In the genomic region with DNA sequence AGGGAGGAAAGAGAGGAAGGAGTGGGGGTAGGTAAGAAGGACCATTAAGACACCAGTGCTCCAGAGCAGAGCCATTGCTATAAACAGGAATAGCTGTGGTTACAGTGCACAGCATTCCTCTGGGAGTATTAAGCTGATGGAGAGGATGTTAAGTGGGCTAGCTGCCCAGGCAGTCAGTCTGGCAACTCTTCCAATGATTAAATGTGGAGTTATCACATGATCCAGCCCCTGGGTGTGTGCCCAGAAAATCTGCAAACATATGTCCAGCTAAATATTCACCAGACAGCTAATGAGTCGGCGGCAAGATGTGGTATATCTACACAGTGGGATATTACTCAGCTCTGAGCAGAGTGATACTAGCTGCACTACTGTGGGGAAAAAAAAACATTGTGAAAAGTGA, we compare ENCODE assay signal across 8 mouse cellular contexts.
A peak's percentile ranks its signal among the peaks of the same experiment; 100 is the strongest.
DNase-seq lines count a peak whose midpoint lies in the region; ATAC-seq and TF ChIP-seq lines count a peak whose summit lies in the region.
"Had no signal": no experiment of that assay in that cellular context is flagged by ENCODE, and none has a peak within 500 bp of the region (broad histone marks: within the 10 kb centered on the region; RNA-seq: fewer than 3 reads in every experiment).

No protein-coding gene starts in this region.

- H3K4me1 ChIP-seq in hindbrain, postnatal 0 days (ENCODE audit: insufficient read depth, low read length), result no peaks in the 10 kb centered on the region
- peaks cover 3% of the 10 kb centered on the region; the same call in 1 of the 2 replicates for H3K4me1 ChIP-seq in midbrain, embryonic 16.5 days (ENCODE audit: control insufficient read depth, insufficient read depth, low read length)

- no peak overlapping the region for H3K27ac ChIP-seq in hindbrain, postnatal 0 days
- H3K27ac ChIP-seq in midbrain, embryonic 16.5 days (ENCODE audit: low read length), result no peak overlapping the region

- no peak overlapping the region for H3K4me2 ChIP-seq in hindbrain, postnatal 0 days (ENCODE audit: low read depth, low read length)
- H3K4me2 ChIP-seq in midbrain, embryonic 16.5 days (ENCODE audit: low read length), result no peak overlapping the region

- H3K9ac ChIP-seq in hindbrain, postnatal 0 days (replicated peaks; ENCODE audit: low read length), result no peak overlapping the region
- no peak overlapping the region for H3K9ac ChIP-seq in midbrain, embryonic 16.5 days (ENCODE audit: low read depth, low read length)

- H3K36me3 ChIP-seq in C2C12 (ENCODE audit: control insufficient read depth, insufficient read depth), result no peaks in the 10 kb centered on the region
- H3K36me3 ChIP-seq in hindbrain, postnatal 0 days (ENCODE audit: insufficient read depth, low read length), result no peaks in the 10 kb centered on the region
- no peaks in the 10 kb centered on the region for H3K36me3 ChIP-seq in midbrain, embryonic 16.5 days (ENCODE audit: control insufficient read depth, insufficient read depth, low read length)

- H3K79me2 ChIP-seq in C2C12 (ENCODE audit: control insufficient read depth, insufficient read depth), result no peaks in the 10 kb centered on the region

- H3K9me3 ChIP-seq in hindbrain, postnatal 0 days (ENCODE audit: low read length), result no peaks in the 10 kb centered on the region
- H3K9me3 ChIP-seq in midbrain, embryonic 16.5 days (replicated peaks; ENCODE audit: control insufficient read depth, low read length, poor library complexity, severe bottlenecking), result no peaks in the 10 kb centered on the region
- H3K9me3 ChIP-seq: megakaryocyte, embryonic 14.5 days had no signal

- H3ac ChIP-seq in C2C12 (ENCODE audit: control insufficient read depth, insufficient read length, low read depth), result no peak overlapping the region

- peak; percentile 81 for ATAC-seq in hindbrain, postnatal 0 days
- 0 out of 2 replicates have a peak, but pooled peaks have one; percentile 19 for ATAC-seq in midbrain, embryonic 16.5 days

- H3K27me3 ChIP-seq in C2C12 (ENCODE audit: control insufficient read depth, insufficient read depth, insufficient read length), result no peaks in the 10 kb centered on the region
- H3K27me3 ChIP-seq in hindbrain, postnatal 0 days (ENCODE audit: insufficient read depth, low read length), result no peaks in the 10 kb centered on the region
- H3K27me3 ChIP-seq in midbrain, embryonic 16.5 days (ENCODE audit: control insufficient read depth, insufficient read depth, low read depth, low read length), result no peaks in the 10 kb centered on the region

- peak; percentile 72 for DNase-seq in adrenal gland, postnatal 10 days
- DNase-seq in frontal cortex, postnatal 25 days (ENCODE audit: low spot score in 2 of 2), result peak; percentile 22 to 32
- DNase-seq in hindbrain, postnatal 0 days (ENCODE audit: low spot score), result peak; percentile 82
- DNase-seq in layer of hippocampus, postnatal 36 days, result peak; percentile 62 to 64
- DNase-seq in retina, embryonic 14.5 days (ENCODE audit: low spot score), result no peak

- H3K79me3 ChIP-seq in C2C12 (ENCODE audit: low read depth), result no peaks in the 10 kb centered on the region

- TF ChIP-seq CTCF in C2C12 (IDR thresholded peaks at IDR 0.05; ENCODE audit: control insufficient read depth, insufficient read depth, insufficient read length), result no peak
- TF ChIP-seq CTCF in hindbrain, postnatal 0 days (IDR thresholded peaks at IDR 0.05; ENCODE audit: low read depth), result no peak

- WGBS in hindbrain, postnatal 0 days, result 48% methylated on average over 2 of the region's 2 CpGs
- WGBS in midbrain, embryonic 16.5 days, result 61% methylated on average over 2 of the region's 2 CpGs

- H3K4me3 ChIP-seq in C2C12 (ENCODE audit: insufficient read depth, poor library complexity, severe bottlenecking), result no peak overlapping the region
- no peak overlapping the region for H3K4me3 ChIP-seq in hindbrain, postnatal 0 days (ENCODE audit: low read length)
- no peak overlapping the region for H3K4me3 ChIP-seq in midbrain, embryonic 16.5 days (ENCODE audit: low read depth, low read length)
- H3K4me3 ChIP-seq: megakaryocyte, embryonic 14.5 days had no signal

TF ChIP-seq in C2C12, 6 proteins besides CTCF, POLR2A, EP300 and RAD21:
- TF ChIP-seq CEBPB (IDR thresholded peaks at IDR 0.05; ENCODE audit: low read depth), result no peak
- peak; percentile 43 for TF ChIP-seq MYOD1 (IDR thresholded peaks at IDR 0.05; ENCODE audit: control insufficient read depth, insufficient read length, low read depth)
- TF ChIP-seq MAX (IDR thresholded peaks at IDR 0.05), result peak; percentile 63
- peak; percentile 88 for TF ChIP-seq USF1 (IDR thresholded peaks at IDR 0.05; ENCODE audit: low read depth)
- no peak for TF ChIP-seq MYOG (IDR thresholded peaks at IDR 0.05; ENCODE audit: control insufficient read depth, extremely low read depth, insufficient read length)
- TF ChIP-seq FOSL1 (IDR thresholded peaks at IDR 0.05; ENCODE audit: insufficient read depth, low read length, poor library complexity, severe bottlenecking), result peak; percentile 48
